Mouse (Mus musculus) embryonic facial prominence, embryonic 13.5 days (tissue): ENCODE measurements around the gene Bicd1. TPM values are rescaled to one million over a fixed set of nuclear protein-coding genes. Genes with fewer than 3 reads are reported as not detected.

Experiments
- ATAC-seq: fragments of 200-750 bp; cut with Nextera tagmentation; 2 replicates; pipeline ENCODE4 v1.8.0; 2017; ENCODE audit warnings: low read depth; ENCODE audit not compliant: insufficient number of reproducible peaks, insufficient read depth, low FRiP score, low TSS enrichment
- H3K27ac ChIP-seq: fragments of 300-500 bp; sonication (generic); 2 replicates; pipeline ENCODE4 v1.5.1; 2015; ENCODE audit warnings: moderate library complexity, mild to moderate bottlenecking, inconsistent platforms
- H3K27me3 ChIP-seq: fragments of 300-500 bp; sonication (generic); 2 replicates; pipeline ENCODE4 v1.6.1; 2015; ENCODE audit warnings: mild to moderate bottlenecking, inconsistent platforms
- H3K36me3 ChIP-seq: fragments of 300-500 bp; sonication (generic); 2 replicates; pipeline ENCODE4 v1.6.1; 2015; ENCODE audit warnings: mild to moderate bottlenecking, inconsistent platforms
- H3K4me1 ChIP-seq: fragments of 300-500 bp; sonication (generic); 2 replicates; pipeline ENCODE4 v1.6.1; 2015; ENCODE audit warnings: inconsistent platforms
- H3K4me2 ChIP-seq: fragments of 300-500 bp; sonication (generic); 2 replicates; pipeline ENCODE4 v1.6.1; 2015; ENCODE audit warnings: moderate library complexity, mild to moderate bottlenecking, inconsistent platforms
- H3K4me3 ChIP-seq: fragments of 300-500 bp; sonication (generic); 2 replicates; pipeline ENCODE4 v1.5.1; 2015; ENCODE audit warnings: mild to moderate bottlenecking, inconsistent platforms
- H3K9ac ChIP-seq: fragments of 300-500 bp; sonication (generic); 2 replicates; pipeline ENCODE4 v1.6.1; 2015; ENCODE audit warnings: mild to moderate bottlenecking, inconsistent platforms
- H3K9me3 ChIP-seq: fragments of 300-500 bp; sonication (generic); 2 replicates; pipeline ENCODE4 v1.6.1; 2016; ENCODE audit warnings: inconsistent platforms
- WGBS: fragments of 180-500 bp; shearing (Covaris S2); methylation state at CpG from one replicate; pipeline ENCODE4 v1.1.7; 2015; ENCODE audit warnings: mixed read lengths; 5-methylcytosine and 5-hydroxymethylcytosine counted together
- microRNA-seq: library from miRNA; unstranded; fragments of <30 nt; microRNA quantifications from one replicate; pipeline ENCODE4, GENCODE M21; 2016
- polyA plus RNA-seq: library from polyadenylated mRNA; unstranded; fragments of >200 nt; fragmentation: Nextera tagmentation; extraction: Ambion mirVana; gene quantifications from 2 replicates; pipeline ENCODE4 v1.2.1, GENCODE M21; 2015

Gene Bicd1
- polyA plus RNA-seq, 1 experiment from 2014 or later: 3.3 TPM

GRCm38 (mm10) chr6:149567219-149567618 lies 158.5 kb downstream of the Bicd1 start:
- Histone ChIP-seq H3K36me3 (no peaks in the 10 kb centered on the region), H3K27me3 (no peaks in the 10 kb centered on the region), H3K4me1 (no peaks in the 10 kb centered on the region), H3K4me2 (no peak overlapping the region), H3K9me3 (no peaks in the 10 kb centered on the region), H3K9ac (no peak overlapping the region), H3K4me3 (no peak overlapping the region), H3K27ac (no peak overlapping the region)
- WGBS: 86% methylated on average over 1 of the region's 1 CpGs
- no peak for ATAC-seq

- no peak overlapping the region for H3K4me2 ChIP-seq
- H3K4me1 ChIP-seq: no peaks in the 10 kb centered on the region
- no peak overlapping the region for H3K27ac ChIP-seq
- no peak overlapping the region for H3K9ac ChIP-seq
- no peaks in the 10 kb centered on the region for H3K36me3 ChIP-seq
- no peaks in the 10 kb centered on the region for H3K9me3 ChIP-seq
- no peaks in the 10 kb centered on the region for H3K27me3 ChIP-seq
- WGBS: 81% methylated on average over 1 of the region's 1 CpGs
- no peak for ATAC-seq
- H3K4me3 ChIP-seq: no peak overlapping the region
Measured at GRCm38 (mm10) chr6:149574288-149574687, 165.6 kb downstream of the Bicd1 start.

- Histone ChIP-seq H3K9ac (no peak overlapping the region), H3K4me1 (no peaks in the 10 kb centered on the region), H3K4me3 (no peak overlapping the region), H3K9me3 (peaks cover 12% of the 10 kb centered on the region; the same call in 1 of the 2 replicates), H3K36me3 (0 out of 2 replicates have a peak, but pooled peaks cover 5% of the 10 kb centered on the region), H3K27ac (no peak overlapping the region), H3K27me3 (no peaks in the 10 kb centered on the region), H3K4me2 (no peak overlapping the region)
- ATAC-seq: no peak
Measured at GRCm38 (mm10) chr6:149580053-149580452, 171.4 kb downstream of the Bicd1 start.

- H3K9me3 ChIP-seq: peaks cover 20% of the 10 kb centered on the region
- H3K9ac ChIP-seq: no peak overlapping the region
- no peaks in the 10 kb centered on the region for H3K27me3 ChIP-seq
- 0 out of 2 replicates have a peak, but pooled peaks cover 5% of the 10 kb centered on the region for H3K36me3 ChIP-seq
- H3K27ac ChIP-seq: no peak overlapping the region
- 94% methylated on average over 7 of the region's 7 CpGs for WGBS
- ATAC-seq: no peak
- H3K4me1 ChIP-seq: no peaks in the 10 kb centered on the region
- no peak overlapping the region for H3K4me3 ChIP-seq
- H3K4me2 ChIP-seq: no peak overlapping the region
Measured at GRCm38 (mm10) chr6:149585708-149586504, 177.2 kb downstream of the Bicd1 start.

Small RNA genes lying within 50 kb of the gene (microRNA-seq; reads per million reads assigned to microRNA genes)
- gene Gm24307: not detected

Other genes starting within 250 kb of the Bicd1 start
- gene Amn1, start 220.2 kb upstream of the Bicd1 start, polyA plus RNA-seq: 34.9 and 36.0 TPM in 2 replicates
- 52.8 and 59.2 TPM in 2 replicates for gene Resf1, start 99.5 kb upstream of the Bicd1 start, polyA plus RNA-seq